Mouse (Mus musculus): Measurements from ENCODE around the gene Btbd3.
A peak's percentile ranks its signal among the peaks of the same experiment; 100 is the strongest.

Btbd3 gene

DNA sequence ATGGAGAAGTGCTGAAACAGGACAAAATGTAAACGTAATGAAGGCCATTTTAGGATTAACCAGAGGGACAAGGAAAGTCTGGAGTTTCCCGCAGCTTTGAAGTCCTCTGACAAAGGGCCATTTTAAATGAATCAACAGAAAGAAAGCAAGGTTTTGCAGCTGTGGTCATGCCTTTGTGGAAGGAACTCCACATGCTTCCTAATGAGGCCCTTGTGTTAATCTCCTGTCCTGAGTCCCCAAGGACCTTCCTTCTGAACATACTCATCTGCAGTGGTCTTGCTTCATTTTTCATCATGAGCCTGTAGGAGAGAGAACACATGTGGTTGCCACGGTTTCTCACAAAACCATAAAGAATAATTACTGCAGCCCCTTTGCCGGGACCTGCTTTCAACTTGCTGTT is 275.6 kb downstream of the Btbd3 start:
- DNase-seq (ENCODE audit: low spot score in 2 of 2): no peak

GRCm38 (mm10) chr2:138539655-138540054 is 283.3 kb downstream of the Btbd3 start:
- DNase-seq (ENCODE audit: low spot score in 2 of 2): no peak

DNA sequence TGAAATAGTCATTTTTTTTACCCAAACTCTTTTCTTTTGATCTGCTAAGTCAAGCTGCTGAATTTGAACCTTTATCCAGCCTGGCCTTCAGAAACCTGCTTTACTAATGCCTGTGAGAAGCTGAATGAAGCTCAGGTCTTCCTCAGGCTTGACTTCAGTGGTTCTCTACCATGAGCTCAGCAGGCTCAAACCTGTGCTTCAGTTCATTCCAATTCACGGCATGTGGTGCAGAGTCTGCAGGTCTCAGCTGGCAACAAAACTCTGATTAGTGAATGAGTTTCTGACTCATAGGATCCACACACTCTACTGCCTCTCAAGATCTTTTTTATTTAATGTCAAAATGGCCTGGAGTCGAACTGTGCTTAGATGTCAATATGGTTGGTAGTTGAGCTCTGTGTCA is 292.6 kb downstream of the Btbd3 start:
- no peak for DNase-seq (ENCODE audit: low spot score in 2 of 2)

- peak; percentile 57 to 77 for DNase-seq (ENCODE audit: low spot score in 2 of 2)
Measured at GRCm38 (mm10) chr2:138551516-138551915, 295.2 kb downstream of the Btbd3 start.

- DNase-seq (ENCODE audit: low spot score in 2 of 2): peak; percentile 25 to 38
Measured at GRCm38 (mm10) chr2:138555106-138555862, 298.9 kb downstream of the Btbd3 start.

- no peak for DNase-seq (ENCODE audit: low spot score in 2 of 2)
Measured at GRCm38 (mm10) chr2:138585930-138586329, 329.6 kb downstream of the Btbd3 start.

DNA sequence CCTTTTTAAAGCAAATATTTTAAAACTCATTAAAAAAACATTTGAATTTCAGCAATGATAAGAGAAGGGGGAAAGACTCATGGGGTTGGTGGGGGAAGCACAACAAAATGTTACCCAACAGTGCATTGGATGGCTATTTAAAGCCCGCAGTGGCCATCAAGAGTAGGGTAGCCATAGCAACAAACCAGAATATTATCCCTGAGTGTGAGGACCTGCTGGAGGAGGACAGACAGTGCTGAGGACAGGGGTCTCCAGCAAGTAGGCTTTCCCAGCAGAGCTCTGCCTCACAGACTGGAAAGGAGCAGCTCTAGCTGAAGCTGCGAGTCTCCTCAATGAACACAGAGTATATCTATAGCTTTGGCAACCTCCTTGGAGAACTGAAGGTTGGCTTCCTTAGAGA is 331.0 kb downstream of the Btbd3 start:
- peak; percentile 27 to 70 for DNase-seq (ENCODE audit: low spot score in 2 of 2)

DNA sequence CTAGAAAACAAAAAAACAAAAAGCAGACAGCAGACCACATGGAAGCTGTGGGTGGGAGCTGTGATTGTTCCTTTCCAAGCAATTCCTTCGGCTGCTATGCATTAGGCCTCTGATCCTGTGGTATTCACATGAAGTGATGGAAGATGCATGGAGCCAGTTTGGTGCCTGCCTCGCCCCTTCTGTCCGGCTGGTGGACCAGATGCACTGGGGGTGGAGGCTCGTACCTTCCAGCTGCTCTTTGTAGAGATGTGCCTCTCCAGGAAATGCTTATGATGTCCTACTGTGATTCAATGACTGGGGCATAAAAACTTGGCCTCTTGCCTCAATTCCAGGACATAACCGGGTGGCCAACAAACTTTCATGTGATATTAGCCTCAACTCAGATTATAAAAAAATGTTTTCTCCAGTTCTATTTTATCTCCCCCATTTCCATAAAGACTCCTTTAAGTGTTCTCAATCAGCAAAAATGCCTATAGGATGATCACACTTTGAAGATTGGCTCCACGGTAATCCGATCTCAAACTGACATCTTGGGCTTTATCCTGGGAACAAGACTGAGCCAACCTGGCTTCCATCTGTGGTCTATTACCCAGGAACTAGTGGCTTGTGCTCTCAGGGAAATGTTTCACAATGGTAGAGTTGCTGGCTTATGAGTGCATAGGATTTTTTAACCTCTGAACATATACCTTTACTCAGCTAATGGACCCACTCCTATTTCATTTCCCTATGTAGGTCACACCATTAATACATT is 331.6 kb downstream of the Btbd3 start:
- DNase-seq (ENCODE audit: low spot score in 2 of 2): peak; percentile 39 to 58

GRCm38 (mm10) chr2:138589105-138589504 is 332.7 kb downstream of the Btbd3 start:
- DNase-seq (ENCODE audit: low spot score in 2 of 2): no peak

DNA sequence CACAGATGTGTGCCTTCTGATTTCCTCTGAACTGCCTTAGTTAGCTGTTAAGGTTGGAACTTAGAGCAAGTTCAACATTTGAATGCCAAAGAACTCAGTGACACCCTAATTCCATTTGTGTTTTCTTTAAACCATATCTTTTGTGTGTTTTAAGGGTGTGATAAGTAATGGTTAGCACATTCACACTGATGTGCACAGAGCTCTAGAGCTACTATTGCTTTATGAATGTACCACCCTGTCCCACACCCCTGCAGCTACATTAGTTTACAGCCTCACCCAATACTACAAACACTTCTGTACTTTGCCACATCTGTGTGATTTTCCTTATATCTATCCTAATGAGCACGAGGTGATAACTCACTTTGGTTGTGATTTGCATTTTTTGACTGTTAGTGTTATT is 333.9 kb downstream of the Btbd3 start:
- DNase-seq (ENCODE audit: low spot score in 2 of 2): no peak

- DNase-seq (ENCODE audit: low spot score in 2 of 2): no peak
Measured at GRCm38 (mm10) chr2:138612361-138612760, 356.0 kb downstream of the Btbd3 start.

- DNase-seq (ENCODE audit: low spot score in 2 of 2): peak in 1 of 2 experiments; percentile 30
Measured at GRCm38 (mm10) chr2:138617501-138617900, 361.1 kb downstream of the Btbd3 start.

All from right cerebral cortex, postnatal 10 days (tissue).